Mouse (Mus musculus) kidney, postnatal 4 days (tissue): Measurements from ENCODE around the gene Slc9b2.

Experiments used
- DNase-seq, 2 experiments: peaks; one replicate each; pipeline ENCODE4 v3.0.0; 2021; ENCODE audit warnings: mixed read lengths in 2 of 2

Gene Slc9b2

GRCm38 (mm10) chr3:135313727-135314126 is 6.2 kb downstream of the Slc9b2 start:
- no peak for DNase-seq

- no peak for DNase-seq
Measured at GRCm38 (mm10) chr3:135314811-135315210, 7.3 kb downstream of the Slc9b2 start.

GRCm38 (mm10) chr3:135315720-135316425 is 8.4 kb downstream of the Slc9b2 start:
- no peak for DNase-seq

- DNase-seq: no peak
Measured at GRCm38 (mm10) chr3:135318331-135318730, 10.8 kb downstream of the Slc9b2 start.

- no peak for DNase-seq
Measured at GRCm38 (mm10) chr3:135324354-135324753, 16.9 kb downstream of the Slc9b2 start.

- DNase-seq: no peak
Measured at GRCm38 (mm10) chr3:135327176-135327575, 19.7 kb downstream of the Slc9b2 start.

- peak; percentile 11 to 18 for DNase-seq
Measured at GRCm38 (mm10) chr3:135327601-135328000, 20.1 kb downstream of the Slc9b2 start.

- peak; percentile 74 to 82 for DNase-seq
Measured at GRCm38 (mm10) chr3:135328560-135328959, 21.1 kb downstream of the Slc9b2 start.

- no peak for DNase-seq
Measured at GRCm38 (mm10) chr3:135332691-135333090, 25.2 kb downstream of the Slc9b2 start.

GRCm38 (mm10) chr3:135333763-135334162 is 26.3 kb downstream of the Slc9b2 start:
- DNase-seq: no peak

- peak; percentile 15 to 27 for DNase-seq
Measured at GRCm38 (mm10) chr3:135347739-135348264, 40.3 kb downstream of the Slc9b2 start, which contains the start of gene Slc9b1. Slc9b1 (plus strand) TSS chr3:135348029.

GRCm38 (mm10) chr3:135349022-135349421 is 41.5 kb downstream of the Slc9b2 start:
- DNase-seq: no peak

GRCm38 (mm10) chr3:135351857-135352256 is 44.4 kb downstream of the Slc9b2 start:
- no peak for DNase-seq

GRCm38 (mm10) chr3:135357394-135357793 is 49.9 kb downstream of the Slc9b2 start:
- DNase-seq: no peak

- DNase-seq: no peak
Measured at GRCm38 (mm10) chr3:135375836-135376235, 68.3 kb downstream of the Slc9b2 start.

GRCm38 (mm10) chr3:135377445-135377844 is 69.9 kb downstream of the Slc9b2 start:
- no peak for DNase-seq

- DNase-seq: no peak
Measured at GRCm38 (mm10) chr3:135379868-135380267, 72.4 kb downstream of the Slc9b2 start.

GRCm38 (mm10) chr3:135393186-135393585 is 85.7 kb downstream of the Slc9b2 start:
- DNase-seq: peak; percentile 19 to 23
